Mouse (Mus musculus): ENCODE results near the gene Prkag1.

Gene Prkag1

GRCm38 (mm10) chr15:98853161-98853937, 22.0 kb upstream of the Prkag1 start:
- no peak for DNase-seq (ENCODE audit: low read depth, low spot score)

GRCm38 (mm10) chr15:98852733-98853132, 21.4 kb upstream of the Prkag1 start:
- DNase-seq (ENCODE audit: low read depth, low spot score), result no peak

DNA sequence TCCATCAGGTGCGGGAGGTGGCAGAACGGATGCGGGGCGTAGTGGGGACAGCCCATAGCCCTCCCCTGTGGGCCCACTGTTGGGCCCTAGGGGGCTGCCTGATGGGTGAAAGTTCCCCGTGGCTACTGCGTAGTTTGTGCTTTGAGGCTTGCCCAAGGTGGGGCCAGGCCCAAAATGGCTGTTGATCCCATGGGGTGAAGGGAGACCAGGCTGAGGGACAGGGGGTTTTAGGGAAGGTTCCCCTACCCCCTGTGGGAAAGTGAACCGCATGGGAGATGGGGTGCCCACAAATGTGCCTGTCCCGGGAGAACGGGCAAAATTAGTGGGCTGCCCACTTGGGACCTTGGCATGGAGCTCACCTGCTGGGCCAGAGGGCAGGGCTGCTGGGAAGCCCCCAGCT, 20.8 kb upstream of the Prkag1 start:
- DNase-seq (ENCODE audit: low read depth, low spot score), result no peak

DNA sequence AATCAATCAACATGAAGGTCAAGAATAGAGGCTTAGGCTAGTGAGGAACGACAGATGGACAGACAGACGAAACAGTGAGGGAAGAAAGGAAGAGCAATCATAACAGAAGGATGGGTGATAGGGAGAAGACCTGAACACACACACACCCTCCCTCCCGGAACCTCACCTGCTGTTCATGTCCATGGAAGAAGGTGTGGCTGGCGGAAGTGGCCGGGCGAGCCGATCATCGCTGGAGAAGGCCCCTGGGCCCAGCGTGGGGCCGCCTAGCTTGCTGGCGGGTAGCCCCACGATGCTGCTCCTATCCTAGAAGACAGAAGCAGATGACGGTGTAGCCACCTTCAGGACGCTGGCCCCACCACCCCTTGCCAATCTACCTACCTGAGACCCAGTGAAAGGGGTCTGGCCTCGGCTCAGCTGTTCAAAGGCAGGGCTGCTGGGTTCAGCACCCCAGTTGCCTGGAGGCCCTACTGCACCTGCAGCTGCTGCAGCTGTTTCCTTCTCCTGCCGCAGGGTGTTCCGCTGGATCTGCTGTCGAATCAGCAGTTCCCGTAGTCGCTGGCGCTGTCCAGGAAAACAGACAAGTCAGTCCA, 20.0 kb upstream of the Prkag1 start:
- DNase-seq (ENCODE audit: low read depth, low spot score), result no peak

DNA sequence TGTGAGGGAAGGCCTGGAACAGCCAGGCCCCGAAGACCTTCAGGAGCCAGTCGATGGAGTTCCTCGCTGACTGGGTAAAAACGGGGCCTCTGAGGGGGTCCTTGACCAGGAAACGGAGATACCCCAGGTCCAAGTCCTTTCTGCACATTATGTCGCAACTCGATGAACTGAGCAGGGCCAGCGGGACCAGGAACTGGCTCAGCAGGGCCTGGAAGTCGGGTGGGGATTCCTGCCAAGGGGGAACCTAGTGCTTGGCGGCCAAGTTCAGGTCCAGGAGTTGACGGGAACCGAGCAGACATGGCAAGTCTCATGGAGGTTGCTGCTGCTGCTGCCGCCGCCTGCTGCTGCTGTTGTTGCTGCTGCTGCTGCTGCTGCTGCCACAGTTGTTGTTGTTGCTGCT, 19.3 kb upstream of the Prkag1 start:
- no peak for DNase-seq (ENCODE audit: low read depth, low spot score)

- no peak for DNase-seq (ENCODE audit: low read depth, low spot score)
Observed at GRCm38 (mm10) chr15:98849956-98850600, 18.8 kb upstream of the Prkag1 start.

DNA sequence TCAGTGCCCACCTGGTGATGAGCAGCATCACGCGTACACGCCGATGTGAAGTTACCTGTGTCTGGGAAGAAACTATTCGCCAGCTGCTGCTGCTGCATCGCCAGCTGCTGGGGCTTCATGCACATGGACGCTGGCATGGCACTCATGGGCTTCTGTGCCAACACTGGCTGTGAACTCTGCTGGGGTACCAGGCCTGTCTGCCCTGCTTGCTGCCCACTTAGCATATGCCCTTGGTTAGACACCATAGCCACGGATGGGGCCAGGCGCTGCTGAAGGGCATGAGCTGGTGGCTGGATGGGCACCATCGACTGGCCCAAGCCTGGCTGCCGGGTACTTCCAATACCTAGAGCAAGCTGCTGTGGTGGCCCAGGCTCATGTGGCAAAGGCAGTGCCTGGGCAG, 17.8 kb upstream of the Prkag1 start:
- no peak for DNase-seq (ENCODE audit: low read depth, low spot score)

DNA sequence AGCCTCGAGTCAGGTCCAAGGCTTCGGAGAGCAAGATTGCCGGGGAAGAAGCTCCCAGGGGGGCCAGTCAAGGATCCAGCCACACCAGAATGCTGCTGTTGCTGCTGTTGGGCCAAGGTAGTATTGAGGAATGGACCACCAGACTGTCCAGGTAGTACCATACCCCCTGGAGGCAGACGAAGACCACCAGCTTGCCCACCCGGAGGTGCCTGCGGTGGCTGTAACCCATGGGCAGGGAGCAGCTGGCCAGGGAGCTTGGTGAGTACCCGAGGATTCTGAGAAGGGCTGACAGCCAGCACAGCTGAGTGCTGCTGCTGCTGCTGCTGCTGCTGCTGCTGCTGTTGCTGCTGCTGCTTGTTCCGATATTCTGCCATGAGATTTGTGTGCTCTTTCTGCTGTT, 14.8 kb upstream of the Prkag1 start:
- DNase-seq (ENCODE audit: low read depth, low spot score), result no peak

- DNase-seq (ENCODE audit: low read depth, low spot score), result no peak
Observed at GRCm38 (mm10) chr15:98845149-98845548, 13.8 kb upstream of the Prkag1 start.

DNA sequence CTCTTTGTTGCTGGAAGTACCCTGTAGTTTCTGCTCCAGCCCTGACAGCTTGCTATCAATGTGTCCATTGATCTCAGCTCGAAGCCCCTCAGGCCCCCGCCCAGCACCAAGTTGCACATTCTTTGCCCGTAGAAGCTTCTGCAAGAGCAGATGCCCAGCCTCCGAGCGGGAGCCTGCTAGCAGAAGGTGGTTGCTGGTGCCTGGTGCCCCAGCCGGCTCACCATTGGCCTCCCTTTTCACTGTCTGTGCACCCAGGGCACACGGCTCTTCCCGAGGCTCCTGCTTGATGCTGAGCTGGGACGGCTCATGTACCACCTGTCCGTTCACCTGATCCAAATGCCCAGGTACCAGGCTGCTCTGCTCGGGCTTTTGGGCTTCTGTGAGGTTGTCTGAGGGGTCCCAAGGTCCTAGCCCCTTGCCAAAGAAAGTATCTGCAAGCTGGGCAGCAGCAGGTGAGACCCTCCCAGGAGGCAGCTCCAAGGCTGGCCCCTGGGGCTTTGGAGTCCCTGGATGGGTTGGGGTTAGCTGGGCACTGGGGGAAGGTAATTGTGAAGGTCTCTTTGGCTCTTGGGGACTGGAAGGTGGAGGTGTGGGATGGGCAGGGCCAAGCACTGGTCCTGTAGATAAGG, 12.4 kb upstream of the Prkag1 start:
- no peak for DNase-seq (ENCODE audit: low read depth, low spot score)

- DNase-seq (ENCODE audit: low read depth, low spot score), result no peak
Observed at GRCm38 (mm10) chr15:98839671-98840585, 8.6 kb upstream of the Prkag1 start.

DNA sequence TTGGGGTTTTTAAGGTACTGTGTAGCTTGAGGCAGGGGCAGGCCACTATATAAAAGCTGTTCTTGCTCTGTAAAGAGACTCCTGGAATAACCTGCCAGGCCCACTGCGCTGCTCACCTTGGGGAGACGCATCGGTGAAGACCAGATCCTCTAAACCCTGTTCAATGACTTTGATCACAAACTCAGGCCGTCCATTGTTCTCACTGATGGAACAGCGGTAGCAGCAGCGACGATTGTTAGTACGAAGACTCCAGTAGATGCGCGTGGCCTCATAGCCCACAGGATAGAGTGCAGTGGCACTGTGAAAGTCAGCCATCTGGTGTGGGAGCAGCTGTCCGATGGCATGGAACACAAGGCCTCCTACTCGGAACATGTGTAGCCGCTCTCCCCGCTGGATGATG, 7.8 kb upstream of the Prkag1 start:
- no peak for DNase-seq (ENCODE audit: low read depth, low spot score)

DNA sequence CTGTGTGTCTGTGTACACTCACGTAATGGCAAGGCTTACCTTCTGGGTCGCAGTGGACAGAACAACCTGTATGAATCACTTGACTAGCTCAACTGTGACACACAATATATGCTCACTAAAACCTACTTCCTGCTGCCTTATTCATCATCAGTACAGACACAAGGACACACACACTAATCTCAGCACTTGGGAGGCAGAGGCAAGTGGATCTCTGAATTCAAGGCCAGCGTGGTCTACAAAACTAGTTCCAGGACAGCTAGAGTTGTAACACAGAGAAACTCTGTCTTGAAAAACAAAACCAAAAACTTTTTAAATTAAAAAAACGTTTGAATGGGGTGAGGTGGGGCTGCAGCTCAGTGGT, 6.4 kb upstream of the Prkag1 start:
- no peak for DNase-seq (ENCODE audit: low read depth, low spot score)

DNA sequence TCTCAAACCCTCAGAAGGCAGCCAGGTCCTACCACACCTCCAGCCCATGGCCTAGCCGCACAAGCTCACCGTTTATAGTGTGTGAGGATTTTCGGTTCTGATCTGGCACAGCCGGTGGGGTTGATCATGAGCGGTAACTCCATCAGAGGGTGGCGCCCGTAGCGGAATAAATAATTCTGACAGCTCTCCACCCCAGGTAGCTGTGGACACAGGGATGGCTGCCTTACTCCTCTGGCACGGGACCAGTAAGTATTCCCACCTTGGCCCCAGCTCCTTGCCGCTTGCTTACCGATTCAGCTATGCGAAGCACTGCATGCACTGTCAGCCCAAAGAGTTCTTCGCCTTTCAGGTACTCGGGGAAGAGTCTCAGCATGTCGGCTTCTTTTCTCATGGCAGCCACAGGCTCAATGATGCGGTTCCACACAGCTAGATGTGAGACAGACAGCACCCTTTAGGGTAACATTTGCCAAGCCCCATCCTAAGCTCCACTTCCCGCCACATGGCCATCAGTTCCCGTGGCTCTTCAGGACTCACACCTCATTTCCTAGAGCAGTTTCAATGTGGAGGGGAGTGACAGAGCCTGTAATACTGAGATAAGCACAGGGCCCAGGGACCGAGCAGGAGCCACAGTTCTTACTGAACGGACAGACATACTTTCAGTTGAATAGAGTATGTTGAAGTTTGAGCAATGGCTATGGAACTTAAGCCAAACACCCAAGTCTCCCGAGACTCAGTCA, 5.9 kb upstream of the Prkag1 start:
- no peak for DNase-seq (ENCODE audit: low read depth, low spot score)

GRCm38 (mm10) chr15:98835291-98835690, 4.0 kb upstream of the Prkag1 start:
- DNase-seq (ENCODE audit: low read depth, low spot score), result no peak

DNA sequence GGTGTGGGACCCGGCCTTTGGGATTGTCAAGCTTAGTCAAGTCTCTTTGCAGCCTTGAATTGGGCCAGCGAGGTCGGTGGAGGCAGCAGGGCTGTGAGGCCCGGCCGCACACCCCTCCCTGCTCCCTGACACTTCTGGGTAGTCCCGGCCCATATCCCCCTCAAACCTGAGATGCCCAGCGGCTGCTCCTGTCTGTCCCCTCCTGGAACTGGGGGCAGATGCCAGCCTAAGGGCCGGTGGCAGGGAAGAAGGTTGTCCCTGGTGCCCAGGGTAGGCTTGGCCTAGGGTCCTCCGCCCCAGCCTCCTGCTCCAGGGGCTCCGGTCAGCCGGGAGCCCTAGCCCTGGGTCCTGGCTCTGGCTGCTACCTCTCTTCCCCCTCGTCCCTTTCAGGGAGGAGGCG, 2.7 kb upstream of the Prkag1 start:
- DNase-seq (ENCODE audit: low read depth, low spot score), result no peak

DNA sequence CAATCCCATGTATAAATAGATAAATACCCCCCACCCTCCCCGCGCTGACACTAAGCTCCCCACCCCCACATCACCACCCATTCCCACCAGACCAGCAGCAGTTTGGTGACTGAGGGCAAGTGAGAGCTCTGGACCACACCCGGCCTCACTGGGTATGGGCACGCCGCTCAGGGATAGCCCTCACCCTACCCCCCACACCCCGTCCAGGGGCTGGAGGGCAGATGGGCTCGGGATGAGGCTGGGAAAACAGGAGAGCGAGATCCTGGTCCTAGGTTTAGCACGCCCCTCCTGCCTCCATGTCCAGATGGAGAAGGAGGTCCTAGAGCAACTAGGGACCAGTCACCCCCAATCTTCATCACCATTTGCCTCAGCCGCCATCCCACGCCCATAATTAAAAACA, 2.0 kb upstream of the Prkag1 start:
- no peak for DNase-seq (ENCODE audit: low read depth, low spot score)

GRCm38 (mm10) chr15:98832161-98833058, 1.1 kb upstream of the Prkag1 start:
- DNase-seq (ENCODE audit: low read depth, low spot score), result no peak

- DNase-seq (ENCODE audit: low read depth, low spot score), result no peak
Observed at GRCm38 (mm10) chr15:98831684-98832035, 339 bp upstream of the Prkag1 start.

- DNase-seq (ENCODE audit: low read depth, low spot score), result no peak
Observed at GRCm38 (mm10) chr15:98827611-98828011, 3.7 kb downstream of the Prkag1 start.
